Mouse (Mus musculus) heart, adult 2 months (tissue): ENCODE measurements around the gene Tex12. TPM values are rescaled to one million over a fixed set of nuclear protein-coding genes. Genes with fewer than 3 reads are reported as not detected.

ENCODE experiments used
- DNase-seq, 2 experiments: peaks; one replicate each; pipeline ENCODE4 v3.0.0; 2021
- H3K27ac ChIP-seq: fragments of 200-600 bp; 2 replicates; pipeline ENCODE4 v1.8.1; 2022
- H3K27me3 ChIP-seq: fragments of 200-500 bp; 2 replicates; pipeline ENCODE4 v1.6.1; 2012; ENCODE audit warnings: mild to moderate bottlenecking, low read length, inconsistent platforms, mixed read lengths; ENCODE audit not compliant: control insufficient read depth, insufficient read depth
- H3K36me3 ChIP-seq: fragments of 200-500 bp; 2 replicates; pipeline ENCODE4 v1.6.1; 2012; ENCODE audit warnings: low read length, inconsistent platforms; ENCODE audit not compliant: control insufficient read depth, insufficient read depth
- H3K4me1 ChIP-seq: fragments of 200-500 bp; 2 replicates; pipeline ENCODE4 v1.6.1; 2011; ENCODE audit warnings: low read length; ENCODE audit not compliant: control insufficient read depth, insufficient read depth
- H3K4me3 ChIP-seq: fragments of 200-600 bp; 2 replicates; pipeline ENCODE4 v1.8.1; 2022
- H3K79me2 ChIP-seq: fragments of 200-500 bp; replicated peaks from 2 replicates; pipeline ENCODE4 v1.6.1; 2012; ENCODE audit warnings: mild to moderate bottlenecking, inconsistent platforms, low read length, moderate library complexity, mixed read lengths; ENCODE audit not compliant: control insufficient read depth, insufficient read depth
- H3K9ac ChIP-seq: fragments of 200-500 bp; 2 replicates; pipeline ENCODE4 v1.6.1; 2012; ENCODE audit warnings: low read depth, mild to moderate bottlenecking, control low read depth, inconsistent platforms, low read length, mixed read lengths
- CTCF ChIP-seq: fragments of 200-600 bp; IDR thresholded peaks from 2 replicates; pipeline ENCODE4 v1.8.1; 2022; ENCODE audit warnings: antibody characterized with exemption, mild to moderate bottlenecking, moderate library complexity
- EP300 ChIP-seq: fragments of 200-500 bp; IDR thresholded peaks from 2 replicates; pipeline ENCODE4 v1.6.1; 2011; ENCODE audit warnings: low read depth, low read length, control low read depth; ENCODE audit not compliant: insufficient read depth
- POLR2A ChIP-seq: fragments of 200-500 bp; IDR thresholded peaks from 2 replicates; pipeline ENCODE4 v1.6.1; 2011; ENCODE audit warnings: mild to moderate bottlenecking, low read depth, low read length, control low read depth; ENCODE audit not compliant: insufficient read depth
- WGBS: fragments of 180-500 bp; shearing (Covaris S2); methylation state at CpG from one replicate; pipeline ENCODE4 v1.1.7; 2018; 5-methylcytosine and 5-hydroxymethylcytosine counted together
- intact Hi-C: fragments of 180-260 bp; cut with DNase I; formaldehyde crosslinking; loops from one replicate; pipeline ENCODE4 v1.15.1; 2025
- polyA plus RNA-seq: library from polyadenylated mRNA; depleted of rRNA; stranded (reverse); fragments of >200 nt; gene quantifications from 2 replicates; pipeline ENCODE4 v1.2.3, GENCODE M21; 2012
- total RNA-seq, 2 experiments: library from RNA; stranded (reverse); gene quantifications; 2 replicates each; pipeline ENCODE4 v1.2.3; 2021

Tex12 gene
- total and polyA plus RNA-seq, 3 experiments, result not detected

- no peaks in the 10 kb centered on the region for H3K27me3 ChIP-seq
- 78% methylated on average over 7 of the region's 7 CpGs for WGBS
- no peak overlapping the region for H3K27ac ChIP-seq
- DNase-seq, result no peak
- no peaks in the 10 kb centered on the region for H3K79me2 ChIP-seq
- TF ChIP-seq CTCF (no peak), EP300 (no peak), POLR2A (no peak)
- no peak overlapping the region for H3K4me3 ChIP-seq
- intact Hi-C loops, result no loop called here
- H3K36me3 ChIP-seq, result no peaks in the 10 kb centered on the region
- no peak overlapping the region for H3K9ac ChIP-seq
- no peaks in the 10 kb centered on the region for H3K4me1 ChIP-seq
Observed at GRCm38 (mm10) chr9:50536603-50537135, 24.5 kb downstream of the Tex12 start.

- Histone ChIP-seq H3K4me3 (no peak overlapping the region), H3K27me3 (no peaks in the 10 kb centered on the region), H3K36me3 (no peaks in the 10 kb centered on the region), H3K9ac (no peak overlapping the region), H3K27ac (no peak overlapping the region), H3K79me2 (no peaks in the 10 kb centered on the region), H3K4me1 (no peaks in the 10 kb centered on the region)
- no peak for TF ChIP-seq POLR2A
- TF ChIP-seq CTCF, result no peak
- no peak for TF ChIP-seq EP300
- intact Hi-C loops, result no loop called here
- 57% methylated on average over 5 of the region's 5 CpGs for WGBS
- no peak for DNase-seq
Observed at GRCm38 (mm10) chr9:50535930-50536329, 25.2 kb downstream of the Tex12 start.

DNA sequence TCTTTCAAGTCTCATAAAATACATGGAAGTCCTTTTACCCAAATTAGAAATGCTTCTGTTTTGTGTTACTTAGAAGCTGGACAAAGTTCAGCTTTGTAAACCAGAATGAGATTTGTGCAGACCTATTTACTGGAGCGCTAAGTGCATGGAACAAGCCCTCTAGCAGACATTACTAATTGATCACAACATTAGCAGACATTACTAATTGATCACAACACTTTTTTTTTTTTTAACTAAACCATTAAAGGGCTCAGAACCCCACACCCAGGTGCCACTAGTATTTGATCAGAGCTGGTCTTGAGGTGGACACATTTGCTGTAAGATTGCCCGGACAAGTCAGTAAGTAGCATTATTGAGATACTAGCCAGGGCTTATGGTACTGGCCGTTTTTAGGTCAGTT is 27.3 kb downstream of the Tex12 start:
- WGBS, result 64% methylated on average over 3 of the region's 3 CpGs

DNA sequence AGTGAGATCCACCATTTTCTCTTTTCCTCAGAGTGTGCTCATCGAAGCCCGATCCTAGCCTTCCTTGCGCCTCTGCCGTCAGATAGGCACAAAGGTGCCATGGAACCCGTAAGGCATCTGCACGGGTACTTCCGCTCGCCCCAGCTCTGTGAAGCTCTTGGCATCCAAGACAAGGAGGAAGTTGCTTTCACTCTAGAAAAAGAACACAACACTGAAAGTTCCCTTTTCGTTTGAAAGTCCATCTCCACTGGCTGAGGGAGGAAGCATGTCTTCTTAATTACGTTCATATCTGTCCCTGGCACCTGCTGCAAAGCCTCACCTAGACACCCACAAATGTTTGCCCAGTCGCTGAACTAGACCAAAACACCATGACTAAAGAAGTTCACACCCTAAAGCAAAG is 27.8 kb downstream of the Tex12 start:
- Histone ChIP-seq H3K79me2 (no peaks in the 10 kb centered on the region), H3K4me1 (no peaks in the 10 kb centered on the region), H3K27ac (no peak overlapping the region), H3K9ac (no peak overlapping the region), H3K4me3 (no peak overlapping the region), H3K27me3 (no peaks in the 10 kb centered on the region), H3K36me3 (no peaks in the 10 kb centered on the region)
- DNase-seq, result peak in 1 of 2 experiments; percentile 44
- intact Hi-C loops, result loop anchor here (5.0 kb wide), 2 partner anchors 201 to 1041 kb away; no protein-coding TSS in a partner anchor
- WGBS, result 66% methylated on average over 11 of the region's 11 CpGs
- TF ChIP-seq POLR2A (no peak), CTCF (no peak), EP300 (no peak)

More for the DNA sequence above, 27.3 kb downstream of the Tex12 start:
- Histone ChIP-seq H3K4me1 (no peaks in the 10 kb centered on the region), H3K27me3 (no peaks in the 10 kb centered on the region), H3K27ac (no peak overlapping the region), H3K36me3 (no peaks in the 10 kb centered on the region), H3K9ac (no peak overlapping the region), H3K79me2 (no peaks in the 10 kb centered on the region), H3K4me3 (no peak overlapping the region)
- DNase-seq, result no peak
- intact Hi-C loops, result loop anchor here (5.0 kb wide), 2 partner anchors 201 to 1041 kb away; no protein-coding TSS in a partner anchor
- TF ChIP-seq POLR2A (no peak), EP300 (no peak), CTCF (no peak)

DNA sequence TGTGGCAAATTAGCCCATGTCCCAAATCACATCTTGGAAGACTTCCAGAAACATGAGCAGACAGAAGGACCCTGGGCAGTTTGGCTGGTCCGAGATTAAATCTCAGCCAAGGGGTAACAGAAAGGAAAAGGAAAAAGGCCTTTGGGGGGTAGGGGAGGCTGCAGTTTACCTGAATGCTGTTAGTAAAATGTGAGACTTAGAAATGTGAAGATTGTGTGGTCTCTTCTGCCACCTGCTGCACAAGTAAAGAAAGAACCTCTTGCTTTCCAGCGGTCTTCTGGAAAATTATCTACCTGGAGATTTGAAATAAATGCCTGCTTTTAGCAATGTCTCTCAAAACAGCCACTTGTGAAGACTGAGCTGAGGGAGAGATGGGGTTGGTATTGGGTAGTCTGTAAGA is 30.2 kb downstream of the Tex12 start:
- no peak overlapping the region for H3K9ac ChIP-seq
- intact Hi-C loops, result loop anchor here (5.0 kb wide), 2 partner anchors 199 to 1039 kb away; no protein-coding TSS in a partner anchor
- H3K4me1 ChIP-seq, result no peaks in the 10 kb centered on the region; the same call in 1 of the 2 replicates
- no peak for DNase-seq
- no peaks in the 10 kb centered on the region for H3K79me2 ChIP-seq
- H3K4me3 ChIP-seq, result no peak overlapping the region
- H3K36me3 ChIP-seq, result no peaks in the 10 kb centered on the region
- TF ChIP-seq CTCF (peak; percentile 69), POLR2A (no peak), EP300 (no peak)
- no peaks in the 10 kb centered on the region for H3K27me3 ChIP-seq
- WGBS, result 19% methylated on average over 2 of the region's 2 CpGs
- H3K27ac ChIP-seq, result no peak overlapping the region

- no peaks in the 10 kb centered on the region for H3K79me2 ChIP-seq
- no peaks in the 10 kb centered on the region for H3K27me3 ChIP-seq
- intact Hi-C loops, result loop anchor here (1.0 to 10.0 kb wide), 4 partner anchors 65 to 234 kb away; no protein-coding TSS in a partner anchor
- peak within 1 kb of the TSS; percentile 80 for H3K4me3 ChIP-seq
- under 1% methylated on average over 54 of the region's 54 CpGs for WGBS
- H3K36me3 ChIP-seq, result no peaks in the 10 kb centered on the region
- TF ChIP-seq POLR2A, result peak; percentile 92
- TF ChIP-seq EP300, result peak; percentile 58
- peak; percentile 70 for TF ChIP-seq CTCF
- peak within 1 kb of the TSS; percentile 94 for H3K27ac ChIP-seq
- peak; percentile 96 to 98 for DNase-seq
- peak within 1 kb of the TSS; percentile 75 for H3K9ac ChIP-seq
- H3K4me1 ChIP-seq, result no peaks in the 10 kb centered on the region; the same call in 1 of the 2 replicates
Observed at GRCm38 (mm10) chr9:50528293-50528892, 32.7 kb downstream of the Tex12 start, which contains the start of gene Pts. Pts (minus strand) TSS chr9:50528724.
